Mouse (Mus musculus): ENCODE data around the gene Cblb.
A peak's percentile ranks its signal among the peaks of the same experiment; 100 is the strongest.

Gene Cblb

DNA sequence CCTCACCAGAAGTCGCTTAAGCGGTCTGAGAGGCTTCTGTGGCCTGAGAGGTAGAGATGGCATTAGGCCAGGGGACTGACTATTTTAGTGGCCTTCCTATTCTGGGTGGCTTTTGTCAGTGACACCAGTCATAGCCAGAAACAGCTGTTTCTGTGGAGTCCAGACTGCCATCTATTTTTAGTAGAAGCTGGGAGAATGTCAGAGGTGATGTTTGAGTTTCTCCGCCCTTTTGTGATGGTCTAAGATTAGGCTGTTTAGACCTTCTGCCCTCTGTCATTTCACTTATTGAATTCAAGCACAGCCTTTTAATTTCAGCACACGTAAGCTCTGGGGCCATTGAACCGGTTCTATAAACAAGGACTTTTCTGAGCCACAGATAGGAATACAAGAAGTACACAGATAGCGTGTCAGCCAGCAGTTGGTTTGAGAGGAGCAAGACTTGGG lies 40.8 kb downstream of the Cblb start:
- no peak for DNase-seq (ENCODE audit: low spot score in 2 of 2)

- no peak for DNase-seq (ENCODE audit: low spot score in 2 of 2)
These were observed 45.6 kb downstream of the Cblb start for GRCm38 (mm10) chr16:52076652-52077051.

- no peak for DNase-seq (ENCODE audit: low spot score in 2 of 2)
These were observed 46.9 kb downstream of the Cblb start for GRCm38 (mm10) chr16:52077901-52078300.

DNA sequence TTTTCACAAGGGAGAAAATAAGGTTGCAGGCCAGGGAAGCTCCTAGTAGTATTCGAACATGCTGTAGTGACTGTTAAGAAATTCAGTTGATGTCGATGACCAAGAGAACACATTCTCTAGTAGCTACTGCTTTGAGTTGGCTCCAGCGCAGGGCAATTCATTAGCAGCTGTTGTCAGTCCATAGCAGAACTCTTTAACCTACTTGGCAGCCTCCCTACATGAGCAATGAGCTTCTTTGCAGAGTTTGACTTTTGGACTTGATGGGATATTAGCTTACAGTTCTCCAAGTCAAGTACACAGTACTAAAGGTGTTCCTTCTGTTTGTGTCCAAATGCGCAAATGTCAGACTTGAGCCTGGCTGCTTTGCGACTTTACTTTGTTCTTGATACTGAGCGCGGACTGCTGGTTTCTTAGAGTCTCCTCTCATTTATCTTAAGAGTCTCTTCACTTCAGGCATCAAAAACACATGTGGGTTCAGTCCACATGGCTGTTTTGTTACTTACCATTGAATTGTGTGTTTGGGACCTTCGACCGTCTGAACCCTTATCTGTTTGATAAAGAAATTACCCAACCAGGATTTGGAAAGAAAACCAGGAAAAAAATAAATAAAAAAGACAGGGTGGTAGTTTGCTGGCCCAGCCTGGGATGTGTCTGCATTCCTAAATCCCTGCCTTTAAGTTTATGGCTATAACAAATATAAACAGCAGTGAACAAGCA lies 47.9 kb downstream of the Cblb start:
- DNase-seq (ENCODE audit: low spot score in 2 of 2) = no peak

GRCm38 (mm10) chr16:52079475-52079823 lies 48.4 kb downstream of the Cblb start:
- DNase-seq (ENCODE audit: low spot score in 2 of 2) = no peak

- no peak for DNase-seq (ENCODE audit: low spot score in 2 of 2)
These were observed 49.8 kb downstream of the Cblb start for GRCm38 (mm10) chr16:52080619-52081395.

GRCm38 (mm10) chr16:52081756-52082155 lies 50.7 kb downstream of the Cblb start:
- DNase-seq (ENCODE audit: low spot score in 2 of 2) = peak in 1 of 2 experiments; percentile 26

GRCm38 (mm10) chr16:52086793-52087450 lies 55.9 kb downstream of the Cblb start:
- DNase-seq (ENCODE audit: low spot score in 2 of 2) = no peak

DNA sequence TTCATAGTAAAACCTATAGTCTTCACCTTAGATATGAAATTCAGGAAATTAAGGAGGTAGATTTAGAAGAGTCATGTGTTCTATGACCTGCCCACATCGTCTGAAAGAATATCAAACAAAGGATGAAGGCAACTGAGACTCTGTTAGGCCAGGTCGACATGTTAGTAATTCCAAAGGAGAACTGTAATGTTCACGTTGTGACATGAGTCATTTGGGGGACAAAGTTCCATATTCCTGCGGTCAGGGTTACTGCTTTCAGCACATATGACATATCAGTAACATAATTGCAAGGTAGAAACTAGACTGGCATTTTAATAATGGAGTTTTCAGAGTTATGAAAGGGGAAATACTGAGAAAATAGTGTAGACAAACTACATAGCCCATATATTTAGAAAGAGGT lies 58.3 kb downstream of the Cblb start:
- no peak for DNase-seq (ENCODE audit: low spot score in 2 of 2)

DNA sequence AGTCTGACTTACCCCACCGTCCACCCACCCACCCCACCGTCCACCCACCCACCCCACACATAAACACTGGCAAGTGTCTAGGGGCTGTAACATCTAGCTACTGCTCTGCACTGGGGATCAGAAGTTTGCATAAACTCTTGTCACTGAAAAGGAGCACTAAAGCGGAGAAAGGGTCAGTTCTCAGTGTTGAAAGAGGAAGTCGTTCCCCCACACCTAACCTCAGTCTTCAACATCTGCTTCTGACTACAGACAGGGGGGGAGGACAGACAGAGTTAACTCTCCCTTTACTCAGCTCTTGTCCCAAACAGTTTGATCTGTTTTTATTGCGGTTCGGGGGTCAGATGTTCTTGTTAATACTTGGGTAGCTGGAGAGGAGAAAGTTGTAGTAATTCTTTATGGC lies 59.9 kb downstream of the Cblb start:
- no peak for DNase-seq (ENCODE audit: low spot score in 2 of 2)

DNA sequence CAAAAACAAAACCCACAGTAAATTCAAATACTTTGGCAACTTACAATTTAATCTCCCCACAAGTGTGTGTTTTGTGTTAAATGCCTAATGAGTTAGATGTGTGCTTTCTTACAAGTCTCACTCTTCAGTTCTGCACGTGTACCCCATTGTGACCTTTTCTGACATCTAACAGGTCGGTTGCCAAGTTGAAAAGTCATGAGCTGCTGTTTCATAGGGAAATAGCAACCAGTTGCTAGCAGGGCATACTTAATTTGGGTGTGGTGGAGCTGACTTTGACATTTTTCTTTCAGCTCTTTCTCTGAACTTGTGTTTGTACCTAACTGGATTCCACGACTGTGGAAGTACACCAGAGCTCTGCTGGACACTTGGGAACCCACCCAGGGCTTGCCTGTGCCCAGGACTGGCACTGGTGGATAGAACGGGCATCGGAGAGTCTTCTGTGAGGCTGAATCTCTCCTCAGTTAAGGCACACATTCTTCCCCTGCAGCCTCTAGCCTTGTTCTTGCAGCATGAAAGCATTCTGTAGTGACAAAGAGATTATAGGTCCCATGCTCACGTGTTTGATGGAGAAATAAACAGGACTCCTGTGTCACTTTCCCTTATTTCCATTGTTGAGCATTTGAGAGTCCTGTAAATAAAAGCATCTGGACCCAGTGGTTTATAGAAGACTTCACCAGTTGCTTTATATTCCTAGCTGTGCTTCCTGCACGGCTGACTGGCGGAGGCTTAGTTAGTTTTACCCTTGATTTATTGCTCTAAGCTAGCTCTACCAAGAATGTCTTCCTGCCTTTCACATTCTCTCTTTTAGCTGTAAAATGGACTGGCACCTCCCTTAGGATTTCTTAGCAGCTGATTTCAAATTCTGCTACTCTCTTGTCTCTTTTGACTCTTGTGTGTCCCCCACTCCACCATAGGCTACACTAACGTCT lies 62.6 kb downstream of the Cblb start:
- no peak for DNase-seq (ENCODE audit: low spot score in 2 of 2)

DNA sequence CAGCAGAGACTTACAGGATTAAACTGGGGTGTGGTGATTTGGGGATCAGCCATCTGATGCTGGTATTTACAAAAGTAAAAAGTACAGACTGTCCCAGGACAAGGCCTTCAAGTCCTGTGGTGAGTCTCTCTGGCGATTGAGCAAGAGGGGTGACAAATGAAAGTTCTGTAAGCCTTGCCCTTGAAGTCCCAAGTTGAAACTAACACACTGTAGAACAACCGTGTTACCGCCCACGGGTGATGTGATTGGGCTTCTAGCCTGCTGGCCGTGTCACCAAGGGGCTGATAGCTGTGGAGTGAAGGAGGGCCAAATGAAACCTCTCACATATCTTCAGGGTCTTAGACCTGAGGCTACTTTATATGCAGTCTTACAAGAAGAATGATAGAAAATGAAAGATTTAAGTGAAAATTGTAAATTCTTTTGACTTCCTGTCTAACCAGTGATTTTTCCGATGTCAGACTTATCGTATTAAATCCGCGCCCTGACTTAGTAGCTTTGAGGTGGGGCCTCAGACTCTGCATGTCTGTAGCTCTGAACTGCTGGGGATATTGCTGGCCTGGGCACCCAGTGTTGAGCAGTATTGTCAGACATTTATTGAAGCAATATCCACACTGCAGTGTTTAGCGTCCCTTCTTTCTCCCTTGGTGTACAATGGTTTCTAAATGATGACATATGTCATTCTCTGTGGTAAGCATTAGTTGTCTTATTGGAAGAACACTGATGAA lies 63.9 kb downstream of the Cblb start:
- no peak for DNase-seq (ENCODE audit: low spot score in 2 of 2)

DNA sequence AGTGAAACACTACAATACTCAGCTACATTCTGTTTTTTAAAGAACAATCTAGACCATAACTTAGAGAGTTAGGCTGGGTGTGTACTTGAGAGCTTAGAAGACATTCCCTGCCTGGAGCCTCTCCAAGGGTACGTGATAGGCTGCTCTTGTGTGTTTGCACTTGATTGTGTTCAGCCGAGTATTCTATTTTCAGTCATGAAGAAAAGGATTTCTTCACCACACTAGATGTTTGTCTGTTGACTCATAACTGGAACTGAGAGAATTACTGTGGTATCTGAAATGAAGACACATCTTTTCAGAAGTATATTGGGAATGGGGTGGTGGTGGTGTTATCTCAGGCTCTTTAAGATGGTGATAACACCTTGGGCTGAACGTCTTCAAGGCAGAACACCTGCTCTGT lies 64.6 kb downstream of the Cblb start:
- DNase-seq (ENCODE audit: low spot score in 2 of 2) = no peak

DNA sequence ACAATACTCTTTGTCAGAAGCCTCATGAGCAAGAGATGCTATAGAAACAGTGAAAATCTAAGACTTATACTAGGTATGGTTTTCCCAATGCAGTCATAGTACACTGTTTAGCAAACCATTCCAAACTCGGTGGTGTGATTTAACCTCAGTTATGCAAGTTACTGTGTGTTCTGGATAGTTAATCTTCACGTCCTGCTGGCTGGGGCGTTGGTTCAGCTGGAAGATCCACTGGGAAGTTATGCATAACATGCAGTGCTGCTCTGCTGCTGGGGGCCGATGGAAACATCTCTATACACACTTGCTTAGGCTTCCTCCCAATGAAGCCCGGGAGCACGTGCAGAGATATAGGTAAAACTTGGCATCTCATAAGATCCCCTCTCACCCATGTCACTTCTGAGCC lies 69.4 kb downstream of the Cblb start:
- DNase-seq (ENCODE audit: low spot score in 2 of 2) = no peak

DNA sequence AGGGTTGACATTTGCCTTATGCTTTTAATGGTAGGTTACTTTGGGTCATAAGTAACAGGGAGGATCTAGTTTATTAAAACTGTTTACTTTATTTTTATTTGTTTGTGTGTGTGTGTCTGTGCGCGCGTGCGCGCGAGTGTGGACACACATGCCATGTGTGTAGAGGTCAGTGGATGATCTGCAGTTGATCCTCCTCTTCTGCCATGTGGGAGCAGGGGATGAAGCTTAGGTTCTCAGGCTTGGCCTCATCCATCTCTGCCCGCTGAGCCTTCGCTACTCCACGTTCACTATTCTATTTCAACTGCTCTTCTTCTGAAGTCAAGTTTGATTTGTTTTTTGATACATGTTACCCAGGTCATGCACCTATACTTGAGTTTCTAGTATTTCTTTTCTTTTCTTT lies 73.6 kb downstream of the Cblb start:
- no peak for DNase-seq (ENCODE audit: low spot score in 2 of 2)

GRCm38 (mm10) chr16:52107836-52108235 lies 76.8 kb downstream of the Cblb start:
- no peak for DNase-seq (ENCODE audit: low spot score in 2 of 2)

- DNase-seq (ENCODE audit: low spot score in 2 of 2) = no peak
These were observed 83.4 kb downstream of the Cblb start for GRCm38 (mm10) chr16:52114473-52114872.

GRCm38 (mm10) chr16:52119003-52119402 lies 88.0 kb downstream of the Cblb start:
- DNase-seq (ENCODE audit: low spot score in 2 of 2) = no peak

DNA sequence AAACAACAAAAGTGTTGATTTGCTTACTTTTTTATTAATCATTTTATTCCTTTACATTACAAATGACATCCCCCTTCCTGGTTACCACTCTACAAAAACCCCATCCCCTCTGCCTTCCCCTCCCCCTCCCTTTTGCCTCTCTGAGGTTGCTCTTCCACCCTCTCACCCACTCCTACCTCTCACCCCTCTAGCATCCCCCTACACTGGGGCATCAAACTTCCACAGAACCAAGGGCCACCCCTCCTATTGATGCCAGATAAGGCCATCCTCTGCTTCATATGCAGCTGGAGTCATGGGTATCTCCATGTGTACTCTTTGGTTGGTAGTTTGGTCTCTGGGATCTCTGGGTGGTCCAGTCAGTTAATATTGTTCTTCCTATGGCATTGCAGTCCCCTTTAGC lies 93.9 kb downstream of the Cblb start:
- no peak for DNase-seq (ENCODE audit: low spot score in 2 of 2)

GRCm38 (mm10) chr16:52125896-52126295 lies 94.9 kb downstream of the Cblb start:
- DNase-seq (ENCODE audit: low spot score in 2 of 2) = no peak

- no peak for DNase-seq (ENCODE audit: low spot score in 2 of 2)
These were observed 98.4 kb downstream of the Cblb start for GRCm38 (mm10) chr16:52129357-52129905.
